Mouse (Mus musculus) forebrain, embryonic 13.5 days (tissue): Measurements from ENCODE around the gene Tmem143. TPM values are rescaled to one million over a fixed set of nuclear protein-coding genes. Genes with fewer than 3 reads are reported as not detected.

ENCODE experiments used
- ATAC-seq: fragments of 200-750 bp; cut with Nextera tagmentation; 2 replicates; pipeline ENCODE4 v1.8.0; 2017
- H3K27ac ChIP-seq: fragments of 300-500 bp; sonication (generic); 2 replicates; pipeline ENCODE4 v1.5.1; 2015; ENCODE audit warnings: inconsistent platforms, mild to moderate bottlenecking, moderate library complexity
- H3K27me3 ChIP-seq: fragments of 300-500 bp; sonication (generic); 2 replicates; pipeline ENCODE4 v1.6.1; 2015; ENCODE audit warnings: mild to moderate bottlenecking, inconsistent platforms
- H3K36me3 ChIP-seq: fragments of 300-500 bp; sonication (generic); 2 replicates; pipeline ENCODE4 v1.6.1; 2015; ENCODE audit warnings: mild to moderate bottlenecking, inconsistent platforms; ENCODE audit not compliant: poor library complexity, severe bottlenecking
- H3K4me1 ChIP-seq: fragments of 300-500 bp; sonication (generic); 2 replicates; pipeline ENCODE4 v1.6.1; 2015; ENCODE audit warnings: inconsistent platforms
- H3K4me2 ChIP-seq: fragments of 300-500 bp; sonication (generic); 2 replicates; pipeline ENCODE4 v1.6.1; 2015; ENCODE audit warnings: inconsistent platforms, mild to moderate bottlenecking, moderate library complexity
- H3K4me3 ChIP-seq: fragments of 300-500 bp; sonication (generic); 2 replicates; pipeline ENCODE4 v1.5.1; 2015; ENCODE audit warnings: mild to moderate bottlenecking, inconsistent platforms
- H3K9ac ChIP-seq: fragments of 300-500 bp; sonication (generic); 2 replicates; pipeline ENCODE4 v1.6.1; 2015; ENCODE audit warnings: mild to moderate bottlenecking, inconsistent platforms
- H3K9me3 ChIP-seq: fragments of 300-500 bp; sonication (generic); replicated peaks from 2 replicates; pipeline ENCODE4 v1.6.1; 2016; ENCODE audit warnings: inconsistent platforms
- WGBS: fragments of 180-500 bp; shearing (Covaris S2); methylation state at CpG from one replicate; pipeline ENCODE4 v1.1.7; 2015; 5-methylcytosine and 5-hydroxymethylcytosine counted together
- polyA plus RNA-seq: library from polyadenylated mRNA; unstranded; fragments of >200 nt; fragmentation: Nextera tagmentation; extraction: Ambion mirVana; gene quantifications from 2 replicates; pipeline ENCODE4 v1.2.1, GENCODE M21; 2015

Gene Tmem143
- polyA plus RNA-seq = 3.7 and 4.3 TPM in 2 replicates

DNA sequence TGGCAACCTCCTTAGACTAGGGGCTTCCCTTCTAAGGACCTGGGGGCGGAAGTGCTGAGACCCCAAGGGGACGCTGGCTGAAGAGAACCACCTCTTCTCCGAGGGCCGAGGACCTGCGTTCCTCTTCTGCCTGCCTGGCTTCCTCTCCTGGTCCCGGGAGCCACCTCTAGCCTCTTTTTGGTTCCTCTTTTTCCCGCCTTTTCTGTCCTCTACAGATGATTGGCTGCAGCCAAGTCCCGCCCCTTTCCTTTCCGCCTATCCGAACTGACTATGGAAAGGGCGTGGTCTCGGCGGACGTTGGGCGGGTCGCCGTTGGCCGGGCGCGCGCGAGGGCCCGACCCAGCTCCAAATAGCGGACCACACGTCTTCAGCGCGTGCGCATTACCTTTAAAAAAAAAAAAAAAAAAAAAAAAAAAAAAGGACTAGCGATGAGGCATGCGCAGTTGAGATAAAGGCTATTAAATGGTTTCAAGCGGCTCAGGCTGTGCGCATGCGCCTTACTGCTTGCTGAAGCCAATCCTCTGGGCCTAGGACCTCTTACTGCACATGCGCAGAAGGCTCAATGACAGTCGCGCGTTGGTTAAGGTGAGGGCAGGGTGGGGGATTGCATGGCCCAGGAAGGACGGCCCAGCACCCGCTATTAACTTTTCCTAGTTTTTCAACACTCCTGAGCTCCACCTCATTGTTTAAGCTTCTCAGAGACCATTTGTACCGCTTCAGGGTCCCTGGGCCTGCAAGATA, at the start of gene Tmem143, which contains the start of gene Syngr4:
TSS of gene Tmem143 (plus strand) at position 425 of the 741 bp plus-strand sequence.
TSS of gene Syngr4 (minus strand) at position 198 of the 741 bp plus-strand sequence.
- Histone ChIP-seq H3K36me3 (no peaks in the 10 kb centered on the region), H3K9ac (peak within 1 kb of the TSS; percentile 60), H3K4me1 (peaks cover 12% of the 10 kb centered on the region), H3K4me3 (peak within 1 kb of the TSS; percentile 51), H3K4me2 (peak within 1 kb of the TSS; percentile 89), H3K27me3 (no peaks in the 10 kb centered on the region), H3K9me3 (no peaks in the 10 kb centered on the region), H3K27ac (peak within 1 kb of the TSS; percentile 37)
- WGBS = 1% methylated on average over 40 of the region's 40 CpGs
- ATAC-seq = peak; percentile 90

DNA sequence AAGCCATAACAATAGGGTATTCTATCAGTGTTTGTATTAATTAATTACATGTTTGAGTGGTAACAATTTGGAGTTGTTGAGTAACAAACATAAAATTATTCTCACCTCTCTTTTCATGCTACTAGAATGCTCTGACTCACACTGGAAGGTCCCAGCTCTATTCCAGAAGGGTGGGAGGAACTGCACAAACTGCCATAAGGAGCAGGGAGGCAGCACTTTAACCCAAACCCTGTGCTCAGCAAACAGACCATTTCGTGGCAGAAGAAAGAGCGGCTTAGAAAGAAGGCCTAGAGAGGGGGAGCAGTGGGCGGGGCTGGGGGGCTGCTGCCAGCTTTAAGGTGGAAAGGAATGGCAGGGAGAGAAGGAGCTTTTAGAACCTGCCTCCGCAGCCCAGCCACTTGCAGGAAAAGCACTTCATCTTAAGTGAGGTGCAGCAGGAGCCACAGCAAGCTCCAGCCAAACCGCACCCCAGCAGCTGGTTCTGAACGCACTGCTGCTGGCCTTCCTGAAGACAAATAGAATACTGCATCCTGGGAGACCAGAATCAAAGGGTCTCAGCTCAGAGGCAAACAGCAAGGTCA, 48.2 kb upstream of the Tmem143 start:
- Histone ChIP-seq H3K27me3 (peaks cover 19% of the 10 kb centered on the region), H3K4me2 (no peak overlapping the region), H3K9ac (no peak overlapping the region), H3K27ac (no peak overlapping the region), H3K4me1 (0 out of 2 replicates have a peak, but pooled peaks cover 5% of the 10 kb centered on the region), H3K4me3 (no peak overlapping the region), H3K36me3 (no peaks in the 10 kb centered on the region), H3K9me3 (no peaks in the 10 kb centered on the region)
- 3% methylated on average over 6 of the region's 6 CpGs for WGBS
- no peak for ATAC-seq

DNA sequence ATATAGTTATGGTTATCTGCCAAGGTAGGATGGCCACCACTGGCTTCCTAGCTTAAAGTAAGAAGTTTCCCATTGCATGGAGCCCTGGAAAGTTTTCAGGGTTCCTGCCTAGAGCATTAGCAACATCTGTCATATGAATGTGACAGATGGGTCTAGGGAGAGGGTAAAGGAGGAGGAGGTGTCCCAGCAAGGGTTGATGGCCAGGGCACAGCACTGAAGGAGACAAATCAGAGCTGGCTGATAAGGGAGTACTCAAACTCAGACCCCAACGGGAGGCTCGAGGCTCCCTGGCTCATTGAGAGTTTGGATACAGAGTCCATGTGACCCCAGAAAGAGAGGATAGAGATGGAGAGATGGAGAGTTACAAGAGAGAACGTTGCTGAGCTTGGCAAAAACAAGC, 46.1 kb upstream of the Tmem143 start:
- Histone ChIP-seq H3K9me3 (no peaks in the 10 kb centered on the region), H3K27ac (no peak overlapping the region), H3K36me3 (no peaks in the 10 kb centered on the region), H3K27me3 (peaks cover 17% of the 10 kb centered on the region), H3K4me3 (no peak overlapping the region), H3K9ac (no peak overlapping the region), H3K4me2 (no peak overlapping the region), H3K4me1 (0 out of 2 replicates have a peak, but pooled peaks cover 5% of the 10 kb centered on the region)
- ATAC-seq = no peak
- WGBS = 74% methylated on average over 3 of the region's 3 CpGs

DNA sequence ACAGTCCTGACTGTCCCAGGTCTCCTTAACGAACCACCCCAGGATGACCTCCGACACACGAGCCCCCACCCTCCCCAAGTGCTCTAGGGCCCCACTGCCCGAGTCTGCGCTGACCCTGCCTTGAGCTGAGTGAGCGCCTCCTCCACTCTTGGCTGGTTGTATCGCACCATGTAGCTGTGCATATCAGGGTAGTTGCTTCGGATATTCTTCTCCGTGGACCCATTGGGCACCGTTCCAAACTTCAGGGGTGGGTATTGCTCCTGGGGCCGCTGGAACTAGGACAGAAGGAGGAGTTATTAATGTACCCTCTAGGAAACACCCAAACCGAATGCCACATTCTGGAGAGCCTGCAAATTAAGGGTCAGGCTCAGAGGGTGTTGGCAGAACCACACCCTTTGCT, 43.7 kb upstream of the Tmem143 start:
- no peak overlapping the region for H3K27ac ChIP-seq
- H3K4me1 ChIP-seq = peaks cover 18% of the 10 kb centered on the region
- H3K4me2 ChIP-seq = no peak overlapping the region
- no peak for ATAC-seq
- H3K27me3 ChIP-seq = peaks cover 36% of the 10 kb centered on the region
- H3K9me3 ChIP-seq = no peaks in the 10 kb centered on the region
- no peaks in the 10 kb centered on the region for H3K36me3 ChIP-seq
- WGBS = 82% methylated on average over 12 of the region's 12 CpGs
- H3K4me3 ChIP-seq = no peak overlapping the region
- no peak overlapping the region for H3K9ac ChIP-seq

DNA sequence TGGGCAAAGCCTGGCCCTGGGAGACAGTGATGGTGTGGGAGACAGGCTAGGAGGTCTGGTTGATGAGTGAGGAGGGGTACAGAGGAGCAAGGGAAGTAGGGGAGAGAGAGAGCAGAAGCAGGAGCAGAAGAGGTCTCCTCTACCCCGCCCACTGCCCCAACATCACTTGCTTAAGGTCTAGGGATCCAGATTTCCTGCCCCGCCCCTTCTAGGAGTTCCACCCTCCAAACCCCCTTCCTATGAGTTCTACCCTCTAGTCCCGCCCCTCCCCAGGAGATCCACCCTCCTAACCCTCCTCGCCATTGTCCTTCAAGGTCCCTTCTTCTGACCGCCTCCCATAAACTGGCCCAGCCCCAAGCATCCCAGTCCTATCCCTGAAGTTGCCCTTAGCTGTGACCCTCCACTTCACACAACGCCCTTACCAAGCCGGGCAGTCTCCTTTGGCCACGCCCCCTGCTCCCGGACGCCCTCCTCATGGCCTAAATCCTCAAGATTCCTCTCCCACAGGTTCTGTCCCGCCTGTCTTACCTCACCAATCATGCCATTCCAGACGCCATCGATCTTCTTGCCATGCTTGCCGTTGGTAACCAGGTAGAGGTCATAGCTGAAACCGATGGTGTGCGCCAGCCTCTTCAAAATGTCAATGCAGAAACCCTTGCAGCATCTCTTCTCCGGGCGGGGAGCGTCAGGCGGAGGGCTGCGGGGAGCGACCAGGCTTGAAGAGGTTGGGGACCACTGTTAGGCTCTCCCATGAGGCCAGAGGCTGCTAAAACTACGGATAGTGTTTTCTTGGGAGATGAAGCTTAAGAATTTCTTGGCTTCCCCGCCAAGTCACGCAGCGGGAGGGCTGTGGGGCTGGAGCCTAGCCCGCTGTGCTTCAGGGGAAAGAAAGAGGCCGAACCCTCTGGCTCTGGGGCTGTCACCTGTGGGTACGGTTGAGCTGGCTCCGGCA, 39.5 kb upstream of the Tmem143 start:
- H3K4me3 ChIP-seq = peak overlapping the region; percentile 30
- H3K4me1 ChIP-seq = peaks cover 15% of the 10 kb centered on the region
- no peaks in the 10 kb centered on the region for H3K9me3 ChIP-seq
- H3K4me2 ChIP-seq = peak overlapping the region; percentile 63
- H3K9ac ChIP-seq = peak overlapping the region; percentile 57
- WGBS = 4% methylated on average over 29 of the region's 30 CpGs
- peaks cover 36% of the 10 kb centered on the region for H3K27me3 ChIP-seq
- H3K36me3 ChIP-seq = no peaks in the 10 kb centered on the region
- no peak overlapping the region for H3K27ac ChIP-seq
- 0 out of 2 replicates have a peak, but pooled peaks have one; percentile 19 for ATAC-seq

DNA sequence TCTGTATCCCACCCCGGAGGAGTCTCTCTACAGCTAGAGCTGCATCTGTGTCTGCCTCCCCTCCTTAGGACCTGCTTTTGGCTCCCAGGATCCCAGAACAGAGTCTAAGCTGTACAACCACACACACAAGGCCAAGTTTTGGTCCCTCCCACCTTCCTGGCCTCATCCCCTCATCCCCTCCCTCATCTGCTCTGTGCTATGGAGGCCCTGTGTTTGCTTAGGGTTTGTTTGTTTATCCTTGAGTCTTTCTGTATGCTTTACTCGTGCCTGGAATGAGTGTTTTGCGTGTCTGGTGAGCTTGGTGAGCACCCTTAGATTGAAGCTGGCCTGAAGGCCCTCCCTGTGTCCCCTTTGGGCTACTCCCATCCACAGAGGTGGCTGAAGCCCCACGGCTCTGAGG, 37.7 kb upstream of the Tmem143 start:
- peaks cover 36% of the 10 kb centered on the region for H3K27me3 ChIP-seq
- no peak for ATAC-seq

DNA sequence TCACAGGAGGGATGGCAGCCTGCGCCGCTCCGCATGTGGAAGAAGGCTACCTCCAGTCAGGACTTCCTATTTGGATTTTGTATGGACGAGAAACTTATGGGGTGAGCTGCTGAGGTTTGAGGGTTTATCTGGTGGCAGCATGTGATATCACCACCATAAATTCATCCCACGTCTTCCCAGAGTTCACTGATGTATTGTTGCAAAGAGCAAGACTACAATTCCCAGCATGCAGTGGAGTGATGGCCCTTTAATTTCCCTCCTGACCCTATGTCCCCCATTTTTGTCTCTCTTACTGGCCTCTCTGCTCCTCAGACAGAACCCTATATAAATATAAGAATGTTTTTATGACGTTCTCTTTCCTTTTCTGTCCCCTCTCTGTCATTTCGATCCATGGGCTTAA, 33.9 kb upstream of the Tmem143 start:
- peaks cover 21% of the 10 kb centered on the region for H3K27me3 ChIP-seq
- no peak overlapping the region for H3K27ac ChIP-seq
- H3K4me2 ChIP-seq = no peak overlapping the region
- 86% methylated on average over 7 of the region's 7 CpGs for WGBS
- H3K9ac ChIP-seq = no peak overlapping the region
- H3K9me3 ChIP-seq = no peaks in the 10 kb centered on the region
- no peak overlapping the region for H3K4me3 ChIP-seq
- no peaks in the 10 kb centered on the region for H3K36me3 ChIP-seq
- no peak for ATAC-seq
- peaks cover 19% of the 10 kb centered on the region for H3K4me1 ChIP-seq

More for the DNA sequence above, 37.7 kb upstream of the Tmem143 start:
- H3K27ac ChIP-seq = no peak overlapping the region
- WGBS = 75% methylated on average over 4 of the region's 4 CpGs
- H3K9me3 ChIP-seq = no peaks in the 10 kb centered on the region
- H3K36me3 ChIP-seq = no peaks in the 10 kb centered on the region
- H3K4me1 ChIP-seq = peaks cover 15% of the 10 kb centered on the region
- H3K4me3 ChIP-seq = no peak overlapping the region
- no peak overlapping the region for H3K9ac ChIP-seq
- H3K4me2 ChIP-seq = no peak overlapping the region

DNA sequence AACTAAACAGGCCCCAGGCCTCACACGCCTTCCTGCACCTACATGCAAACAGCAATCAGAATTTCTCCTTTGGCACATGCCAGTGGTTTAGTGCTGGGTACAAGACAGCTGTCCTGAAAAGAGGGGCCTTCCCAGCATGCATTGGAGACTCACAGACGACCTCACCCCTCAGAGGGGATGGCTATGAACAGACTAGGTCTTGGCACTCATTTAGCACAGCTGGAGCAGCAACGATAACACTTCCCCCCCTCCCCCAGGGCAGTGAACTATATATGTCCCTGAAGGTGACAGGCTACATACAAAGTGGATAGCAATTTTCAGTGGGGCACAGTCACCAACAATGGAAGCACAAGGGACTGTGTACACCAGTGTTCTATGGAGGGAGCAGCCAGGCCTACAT, 32.3 kb upstream of the Tmem143 start:
- ATAC-seq = no peak
- Histone ChIP-seq H3K27ac (no peak overlapping the region), H3K4me1 (peaks cover 28% of the 10 kb centered on the region), H3K27me3 (peaks cover 22% of the 10 kb centered on the region), H3K36me3 (no peaks in the 10 kb centered on the region), H3K4me3 (no peak overlapping the region), H3K9me3 (no peaks in the 10 kb centered on the region), H3K9ac (no peak overlapping the region), H3K4me2 (no peak overlapping the region)
- 66% methylated on average over 3 of the region's 3 CpGs for WGBS

DNA sequence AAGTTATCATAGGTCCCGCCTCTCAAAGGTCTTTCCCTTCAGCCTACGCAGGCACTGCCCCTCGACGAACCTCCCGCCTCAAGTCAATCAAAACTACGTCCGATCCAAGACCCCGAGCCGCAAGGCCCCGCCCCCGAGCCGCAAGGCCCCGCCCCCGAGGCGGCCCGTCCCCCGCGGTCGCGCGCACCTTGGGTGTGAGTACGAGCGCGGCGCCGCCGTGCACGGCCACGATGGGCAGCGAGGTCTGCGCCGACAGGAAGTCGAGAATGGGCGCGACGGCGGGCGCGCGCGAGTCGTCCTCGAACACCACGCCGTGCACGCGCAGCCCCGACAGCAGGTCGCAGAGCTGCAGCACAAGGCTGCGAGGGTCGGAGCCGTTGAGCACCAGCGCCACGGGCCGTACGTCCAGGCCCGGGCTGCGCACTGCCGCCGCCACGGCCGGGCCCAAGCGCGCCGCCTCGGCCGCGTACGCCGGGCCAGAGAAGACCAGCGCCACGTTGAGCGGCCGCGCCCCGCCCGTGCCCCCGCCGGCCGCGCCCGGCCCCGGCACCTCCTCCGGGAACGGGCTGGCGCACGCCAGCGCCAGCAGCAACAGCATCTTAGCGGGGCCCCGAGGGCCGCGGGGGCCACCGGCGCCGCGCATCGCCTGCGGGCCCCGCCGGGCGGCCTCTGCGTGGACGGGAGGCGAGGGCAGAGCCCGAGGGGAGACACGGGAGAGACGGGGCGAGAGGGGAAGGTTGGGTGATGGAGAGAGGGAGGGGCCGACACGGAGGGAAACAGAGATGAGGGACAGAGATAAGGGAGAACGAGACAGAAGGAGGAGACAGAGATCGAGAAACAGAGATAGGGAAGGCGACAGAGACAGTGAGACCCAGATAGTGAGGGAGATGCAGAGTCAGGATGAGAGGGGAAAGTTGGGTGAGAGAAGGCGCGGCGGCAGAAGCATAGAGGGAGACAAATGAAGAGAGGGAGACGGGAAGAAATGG, 30.5 kb upstream of the Tmem143 start:
- Histone ChIP-seq H3K27me3 (peaks cover 40% of the 10 kb centered on the region), H3K36me3 (no peaks in the 10 kb centered on the region), H3K4me3 (peak overlapping the region; percentile 62), H3K27ac (peak overlapping the region; percentile 44; the same call in 1 of the 2 replicates), H3K9me3 (no peaks in the 10 kb centered on the region), H3K4me1 (peaks cover 45% of the 10 kb centered on the region), H3K4me2 (peak overlapping the region; percentile 76), H3K9ac (peak overlapping the region; percentile 84)
- peak; percentile 63 for ATAC-seq
- WGBS = under 1% methylated on average over 95 of the region's 117 CpGs

DNA sequence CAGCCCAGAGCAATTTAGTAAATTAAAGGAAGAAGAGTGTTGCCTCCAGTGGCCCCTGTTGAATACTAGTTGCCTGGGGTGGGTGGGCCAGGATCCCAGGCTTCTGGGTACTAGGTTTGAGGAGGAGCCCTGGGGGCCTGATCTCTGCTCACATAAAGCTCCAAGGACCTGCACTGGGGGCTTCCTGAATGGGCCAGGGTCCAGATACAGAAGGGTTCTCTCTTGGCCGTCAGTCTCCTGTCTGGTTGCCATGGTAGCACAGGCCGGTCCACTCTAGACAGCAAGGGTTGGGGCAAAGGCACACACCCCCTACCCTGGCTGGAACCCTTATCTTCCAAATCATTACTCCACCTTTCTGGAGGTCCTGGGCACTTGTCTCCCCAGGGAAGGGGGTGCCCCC, 28.9 kb upstream of the Tmem143 start:
- peak overlapping the region; percentile 37 for H3K9ac ChIP-seq
- peaks cover 45% of the 10 kb centered on the region for H3K4me1 ChIP-seq
- H3K36me3 ChIP-seq = no peaks in the 10 kb centered on the region
- 4% methylated on average over 2 of the region's 2 CpGs for WGBS
- peak overlapping the region; percentile 40; the same call in 1 of the 2 replicates for H3K27ac ChIP-seq
- peak overlapping the region; percentile 76 for H3K4me2 ChIP-seq
- no peaks in the 10 kb centered on the region for H3K9me3 ChIP-seq
- 0 out of 2 replicates have a peak, but pooled peaks have one; percentile 26 for ATAC-seq
- H3K27me3 ChIP-seq = peaks cover 46% of the 10 kb centered on the region
- no peak overlapping the region for H3K4me3 ChIP-seq
